Mouse (Mus musculus) kidney, adult 2 months (tissue): ENCODE data around the gene Col28a1.

Experiments
- CTCF ChIP-seq: fragments of 200-500 bp; conservative IDR thresholded peaks from 2 replicates; pipeline ENCODE4 v1.5.1; 2011; ENCODE audit warnings: low read depth, mild to moderate bottlenecking, control low read depth, low read length, moderate library complexity, mixed read lengths; ENCODE audit not compliant: insufficient read depth, insufficient read length
- POLR2A ChIP-seq: fragments of 200-500 bp; IDR thresholded peaks from one replicate; pipeline ENCODE4 v1.6.1; 2011; ENCODE audit warnings: low read depth, low read length, control low read depth

DNA sequence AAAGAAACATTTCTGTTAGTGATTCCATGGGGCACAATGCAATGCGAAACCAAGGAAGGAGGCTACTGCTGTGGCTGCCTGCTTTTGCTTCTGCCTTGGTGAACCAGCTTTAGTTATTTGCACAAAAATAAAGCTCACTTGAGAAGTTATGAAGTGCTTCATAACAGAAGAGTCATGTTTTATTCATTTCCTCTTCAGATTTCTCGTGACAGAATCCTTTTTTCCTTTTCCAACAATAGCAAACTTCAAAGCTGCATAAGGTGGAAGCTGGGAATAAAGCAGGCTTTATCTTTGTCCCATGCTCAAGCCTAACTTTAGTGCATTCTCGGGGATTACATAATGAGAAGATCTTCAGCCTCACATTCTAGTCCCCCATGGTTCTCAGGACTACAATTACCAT, 65.9 kb downstream of the Col28a1 start:
- TF ChIP-seq CTCF: no peak
- TF ChIP-seq POLR2A: no peak
